Comparison of ENCODE assay signal across 10 mouse cellular contexts in genomic region chr3:134188979-134189946, GRCm38 (mm10). TPM values are rescaled to one million over a fixed set of nuclear protein-coding genes. Genes with fewer than 3 reads are reported as not detected.
DNase-seq lines count a peak whose midpoint lies in the region; ATAC-seq lines count a peak whose summit lies in the region.
"Had no signal": no experiment of that assay in that cellular context is flagged by ENCODE, and none has a peak within 500 bp of the region (broad histone marks: within the 10 kb centered on the region; RNA-seq: fewer than 3 reads in every experiment).

No protein-coding gene starts in this region.

- WGBS in lung, embryonic 15.5 days, result 62% methylated on average over 12 of the region's 12 CpGs
- WGBS in forebrain, embryonic 15.5 days, result 17% methylated on average over 12 of the region's 12 CpGs
- WGBS in limb, embryonic 11.5 days, result 59% methylated on average over 12 of the region's 12 CpGs
- 61% methylated on average over 12 of the region's 12 CpGs for WGBS in stomach, embryonic 15.5 days

- peak overlapping the region; percentile 31 for H3K4me2 ChIP-seq in lung, embryonic 15.5 days
- peak overlapping the region; percentile 48 for H3K4me2 ChIP-seq in forebrain, embryonic 15.5 days (replicated peaks)
- H3K4me2 ChIP-seq in limb, embryonic 11.5 days (ENCODE audit: low read depth, severe bottlenecking), result peak overlapping the region; percentile 31; the same call in 1 of the 2 replicates
- H3K4me2 ChIP-seq in stomach, embryonic 15.5 days, result peak overlapping the region; percentile 47

- DNase-seq in lung, postnatal 25 days (ENCODE audit: low spot score), result no peak
- DNase-seq in limb, embryonic 11.5 days (ENCODE audit: low spot score), result no peak
- DNase-seq in cerebellum, postnatal 4 days (ENCODE audit: low spot score in 2 of 2), result no peak
- no peak for DNase-seq in gastrocnemius, postnatal 25 days
- no peak for DNase-seq in adrenal gland, postnatal 10 days
- DNase-seq: cerebellum, adult 18-20 months had no signal

- no peak for ATAC-seq in lung, embryonic 15.5 days (ENCODE audit: borderline replicate concordance, extremely low read depth, low FRiP score, low TSS enrichment)
- ATAC-seq in forebrain, embryonic 15.5 days (replicated peaks), result peak; percentile 56
- ATAC-seq in limb, embryonic 11.5 days (ENCODE audit: insufficient number of reproducible peaks, low FRiP score, low TSS enrichment, low read depth), result no peak
- no peak for ATAC-seq in stomach, embryonic 15.5 days (ENCODE audit: insufficient read depth, low FRiP score, low read depth)

- 0 out of 2 replicates have a peak overlapping the region, but pooled peaks have one; percentile 11 for H3K4me3 ChIP-seq in lung, embryonic 15.5 days
- peak overlapping the region; percentile 28 for H3K4me3 ChIP-seq in forebrain, embryonic 15.5 days
- no peak overlapping the region for H3K4me3 ChIP-seq in limb, embryonic 11.5 days (ENCODE audit: low read depth, low read length)
- no peak overlapping the region for H3K4me3 ChIP-seq in stomach, embryonic 15.5 days (replicated peaks)

- H3K27ac ChIP-seq in lung, embryonic 15.5 days, result no peak overlapping the region
- no peak overlapping the region for H3K27ac ChIP-seq in forebrain, embryonic 15.5 days (replicated peaks)
- no peak overlapping the region for H3K27ac ChIP-seq in limb, embryonic 11.5 days (replicated peaks; ENCODE audit: low read depth, low read length)
- H3K27ac ChIP-seq in stomach, embryonic 15.5 days, result no peak overlapping the region

- no peaks in the 10 kb centered on the region for H3K4me1 ChIP-seq in lung, embryonic 15.5 days
- peaks cover 14% of the 10 kb centered on the region for H3K4me1 ChIP-seq in forebrain, embryonic 15.5 days
- H3K4me1 ChIP-seq in limb, embryonic 11.5 days (ENCODE audit: control insufficient read depth, insufficient read depth, low read length), result no peaks in the 10 kb centered on the region
- no peaks in the 10 kb centered on the region for H3K4me1 ChIP-seq in stomach, embryonic 15.5 days

- no peaks in the 10 kb centered on the region for H3K27me3 ChIP-seq in lung, embryonic 15.5 days
- no peaks in the 10 kb centered on the region for H3K27me3 ChIP-seq in forebrain, embryonic 15.5 days
- H3K27me3 ChIP-seq in limb, embryonic 11.5 days (ENCODE audit: control insufficient read depth, insufficient read depth, low read length), result no peaks in the 10 kb centered on the region
- H3K27me3 ChIP-seq in stomach, embryonic 15.5 days (replicated peaks), result no peaks in the 10 kb centered on the region

- no peak overlapping the region for H3K9ac ChIP-seq in lung, embryonic 15.5 days
- H3K9ac ChIP-seq in forebrain, embryonic 15.5 days (replicated peaks), result peak overlapping the region; percentile 33; the same call in 1 of the 2 replicates
- H3K9ac ChIP-seq in limb, embryonic 11.5 days (ENCODE audit: low read length), result no peak overlapping the region
- no peak overlapping the region for H3K9ac ChIP-seq in stomach, embryonic 15.5 days

- H3K36me3 ChIP-seq in lung, embryonic 15.5 days, result no peaks in the 10 kb centered on the region
- no peaks in the 10 kb centered on the region for H3K36me3 ChIP-seq in forebrain, embryonic 15.5 days
- no peaks in the 10 kb centered on the region for H3K36me3 ChIP-seq in limb, embryonic 11.5 days (ENCODE audit: control insufficient read depth, insufficient read depth, low read length)
- no peaks in the 10 kb centered on the region for H3K36me3 ChIP-seq in stomach, embryonic 15.5 days

- no peaks in the 10 kb centered on the region for H3K9me3 ChIP-seq in lung, embryonic 15.5 days
- no peaks in the 10 kb centered on the region for H3K9me3 ChIP-seq in forebrain, embryonic 15.5 days
- H3K9me3 ChIP-seq in limb, embryonic 11.5 days (ENCODE audit: control insufficient read depth, low read length), result no peaks in the 10 kb centered on the region
- H3K9me3 ChIP-seq in stomach, embryonic 15.5 days, result no peaks in the 10 kb centered on the region

RNA-seq across cellular contexts. Expression of gene Cxxc4, which starts 47.0 kb away (rescaled TPM):
- polyA plus RNA-seq in lung, embryonic 15.5 days (2015; fragmentation: Nextera tagmentation; extraction: Ambion mirVana), result 1.8 and 1.9 TPM in 2 replicates
- polyA plus RNA-seq in forebrain, embryonic 15.5 days (2015; fragmentation: Nextera tagmentation; extraction: Ambion mirVana), result 16.1 and 17.1 TPM in 2 replicates
- polyA plus RNA-seq in limb, embryonic 11.5 days (2014; fragmentation: Nextera tagmentation; extraction: Ambion mirVana), result 7.9 and 9.1 TPM in 2 replicates
- polyA plus RNA-seq in stomach, embryonic 15.5 days (2015; fragmentation: Nextera tagmentation; extraction: Ambion mirVana), result 5.0 and 7.3 TPM in 2 replicates
- under 1 TPM; 0.35 to 0.49 TPM for total RNA-seq in gastrocnemius, postnatal 25 days (2021)
- 1 to 10 TPM; 4.6 to 8.5 TPM for total RNA-seq in adrenal gland, postnatal 10 days (2021)
- total RNA-seq: MEL had no signal

Comparison
In these comparisons a context has a peak if more than half of its experiments do, and no peak if none do; other contexts are left out.
1. H3K4me3 ChIP-seq: peak in lung, embryonic 15.5 days (single experiment) and forebrain, embryonic 15.5 days (single experiment); none in limb, embryonic 11.5 days (single experiment) and stomach, embryonic 15.5 days (single experiment).
2. Peak in every context shown above with its lines, with median percentiles within 50 percentile points of each other: H3K4me2 ChIP-seq.